Mouse (Mus musculus) hindbrain, embryonic 14.5 days (tissue): ENCODE data around the gene Cela1. TPM values are rescaled to one million over a fixed set of nuclear protein-coding genes. Genes with fewer than 3 reads are reported as not detected.

Experiments used
- ATAC-seq: fragments of 200-750 bp; cut with Nextera tagmentation; 2 replicates; pipeline ENCODE4 v1.8.0; 2017; ENCODE audit warnings: moderate number of reproducible peaks, mild to moderate bottlenecking, moderate TSS enrichment, moderate library complexity; ENCODE audit not compliant: low FRiP score
- DNase-seq: peaks from one replicate; pipeline ENCODE4 v3.0.0-alpha.2; 2015; ENCODE audit warnings: low spot score
- H3K27ac ChIP-seq: fragments of 300-500 bp; sonication (generic); 2 replicates; pipeline ENCODE4 v1.5.1; 2014; ENCODE audit warnings: mild to moderate bottlenecking, moderate library complexity
- H3K27me3 ChIP-seq: fragments of 300-500 bp; sonication (generic); 2 replicates; pipeline ENCODE4 v1.6.1; 2014; ENCODE audit warnings: mild to moderate bottlenecking, low read length, mixed read lengths; ENCODE audit not compliant: control insufficient read depth, insufficient read depth
- H3K36me3 ChIP-seq: fragments of 300-500 bp; sonication (generic); replicated peaks from 2 replicates; pipeline ENCODE4 v1.6.1; 2014; ENCODE audit not compliant: control insufficient read depth, insufficient read depth
- H3K4me1 ChIP-seq: fragments of 300-500 bp; sonication (generic); replicated peaks from 2 replicates; pipeline ENCODE4 v1.6.1; 2014; ENCODE audit warnings: antibody characterized with exemption, low read length, mixed read lengths; ENCODE audit not compliant: control insufficient read depth, insufficient read depth
- H3K4me2 ChIP-seq: fragments of 300-500 bp; sonication (generic); replicated peaks from 2 replicates; pipeline ENCODE4 v1.6.1; 2014; ENCODE audit warnings: mild to moderate bottlenecking, moderate library complexity
- H3K4me3 ChIP-seq: fragments of 300-500 bp; sonication (generic); replicated peaks from 2 replicates; pipeline ENCODE4 v1.5.1; 2014; ENCODE audit warnings: mild to moderate bottlenecking, low read length
- H3K9ac ChIP-seq: fragments of 300-500 bp; sonication (generic); 2 replicates; pipeline ENCODE4 v1.6.1; 2014
- H3K9me3 ChIP-seq: fragments of 300-500 bp; sonication (generic); 2 replicates; pipeline ENCODE4 v1.6.1; 2016; ENCODE audit warnings: low read length; ENCODE audit not compliant: control insufficient read depth
- WGBS: fragments of 180-500 bp; shearing (Covaris S2); extraction: QIAGEN DNeasy Blood & Tissue Kit; methylation state at CpG from one replicate; pipeline ENCODE4 v1.1.7; 2014; 5-methylcytosine and 5-hydroxymethylcytosine counted together
- microRNA-seq: library from miRNA; unstranded; fragments of <30 nt; microRNA quantifications from one replicate; pipeline ENCODE4, GENCODE M21; 2016
- polyA plus RNA-seq: library from polyadenylated mRNA; unstranded; fragments of >200 nt; fragmentation: Nextera tagmentation; extraction: Ambion mirVana; gene quantifications from 2 replicates; pipeline ENCODE4 v1.2.1, GENCODE M21; 2014

The Cela1 gene
- polyA plus RNA-seq, 1 experiment from 2014 or later = 1.0 TPM

DNA sequence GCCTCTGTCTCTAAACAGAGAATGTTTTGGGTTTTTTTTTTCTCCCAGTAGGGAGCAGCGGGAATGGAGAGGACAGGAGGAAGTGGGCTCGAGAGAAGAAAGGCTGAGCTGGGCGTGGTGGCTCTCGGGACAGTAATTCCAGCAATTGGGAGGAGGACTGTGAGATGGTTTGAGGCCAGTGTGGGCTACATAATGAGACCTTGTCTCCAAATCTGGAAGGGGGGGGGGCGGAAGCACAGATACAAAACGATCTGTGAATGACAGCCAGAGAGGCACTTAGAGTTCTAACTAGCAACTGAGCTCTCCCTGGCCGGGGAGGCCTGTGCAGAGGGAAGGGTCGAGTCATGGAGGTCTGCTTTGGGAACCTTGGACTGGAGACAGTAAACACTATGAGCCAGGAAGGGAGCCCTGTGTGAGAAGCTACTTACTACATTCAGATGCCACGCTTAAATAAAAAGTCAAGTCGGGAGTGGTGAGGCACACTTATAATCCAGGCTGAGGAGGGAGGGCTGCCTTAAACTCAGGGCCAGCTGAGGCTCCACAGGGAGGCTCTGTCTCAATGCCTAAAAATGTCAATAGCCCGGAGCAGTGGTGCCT is 59.8 kb downstream of the Cela1 start:
- ATAC-seq = no peak
- H3K4me2 ChIP-seq = no peak overlapping the region

GRCm38 (mm10) chr15:100627287-100627686 is 60.4 kb downstream of the Cela1 start:
- DNase-seq = no peak
- no peak overlapping the region for H3K4me2 ChIP-seq
- H3K4me3 ChIP-seq = no peak overlapping the region
- ATAC-seq = no peak
- H3K9me3 ChIP-seq = no peaks in the 10 kb centered on the region
- no peaks in the 10 kb centered on the region for H3K36me3 ChIP-seq
- no peak overlapping the region for H3K27ac ChIP-seq
- no peaks in the 10 kb centered on the region for H3K4me1 ChIP-seq
- no peak overlapping the region for H3K9ac ChIP-seq
- WGBS = 16% methylated on average over 10 of the region's 10 CpGs
- H3K27me3 ChIP-seq = no peaks in the 10 kb centered on the region

More for the DNA sequence above, 59.8 kb downstream of the Cela1 start:
- no peak for DNase-seq
- Histone ChIP-seq H3K4me3 (no peak overlapping the region), H3K36me3 (no peaks in the 10 kb centered on the region), H3K27me3 (no peaks in the 10 kb centered on the region), H3K4me1 (no peaks in the 10 kb centered on the region), H3K9me3 (no peaks in the 10 kb centered on the region), H3K27ac (no peak overlapping the region), H3K9ac (no peak overlapping the region)
- 8% methylated on average over 11 of the region's 11 CpGs for WGBS

- WGBS = 92% methylated on average over 3 of the region's 3 CpGs
Observed at GRCm38 (mm10) chr15:100624435-100624834, 63.3 kb downstream of the Cela1 start.

More at GRCm38 (mm10) chr15:100624435-100624834, 63.3 kb downstream of the Cela1 start:
- no peaks in the 10 kb centered on the region for H3K9me3 ChIP-seq
- DNase-seq (no peak), ATAC-seq (no peak)
- H3K27ac ChIP-seq = no peak overlapping the region
- peaks cover 17% of the 10 kb centered on the region for H3K36me3 ChIP-seq
- no peaks in the 10 kb centered on the region for H3K27me3 ChIP-seq
- H3K9ac ChIP-seq = no peak overlapping the region
- no peaks in the 10 kb centered on the region for H3K4me1 ChIP-seq
- no peak overlapping the region for H3K4me2 ChIP-seq
- H3K4me3 ChIP-seq = no peak overlapping the region

Small RNA genes within 50 kb of the gene (microRNA-seq; reads per million reads assigned to microRNA genes)
- gene Mir6961 = not detected

Other genes with a start within 250 kb of the Cela1 start
- 49.8 and 52.1 TPM in 2 replicates for gene Letmd1, start 218.9 kb downstream of the Cela1 start, polyA plus RNA-seq
- 43.1 and 46.1 TPM in 2 replicates for gene Csrnp2, start 192.4 kb downstream of the Cela1 start, polyA plus RNA-seq
- 28.7 and 33.3 TPM in 2 replicates for gene Tfcp2, start 135.9 kb downstream of the Cela1 start, polyA plus RNA-seq
- gene Pou6f1, start 87.9 kb downstream of the Cela1 start, polyA plus RNA-seq = 41.7 and 43.3 TPM in 2 replicates
- 140 and 142 TPM in 2 replicates for gene Dazap2, start 72.6 kb downstream of the Cela1 start, polyA plus RNA-seq
- gene Smagp, start 51.0 kb downstream of the Cela1 start, polyA plus RNA-seq = 3.0 and 5.0 TPM in 2 replicates
- gene Bin2, start 18.4 kb downstream of the Cela1 start, polyA plus RNA-seq = 1.1 and 2.2 TPM in 2 replicates
- gene Galnt6, start 41.5 kb upstream of the Cela1 start, polyA plus RNA-seq = 0.16 TPM in 2 replicates
- 23.6 and 24.0 TPM in 2 replicates for gene Slc4a8, start 73.8 kb upstream of the Cela1 start, polyA plus RNA-seq
- gene Scn8a, start 181.9 kb upstream of the Cela1 start, polyA plus RNA-seq = 22.2 and 23.2 TPM in 2 replicates